Mouse (Mus musculus) adrenal gland, postnatal 4 days (tissue): ENCODE measurements around the gene Bphl. TPM values are rescaled to one million over a fixed set of nuclear protein-coding genes. Genes with fewer than 3 reads are reported as not detected.
"Not testable (repeated sequence)": the region's sequence is repeated elsewhere in the genome, so short reads cannot be mapped to it uniquely, and the experiment has no call there.

Source experiments
- DNase-seq, 2 experiments: peaks; one replicate each; pipeline ENCODE4 v3.0.0; 2021 to 2022; ENCODE audit warnings: low spot score in 2 of 2, mixed read lengths in 2 of 2
- total RNA-seq, 2 experiments: library from RNA; stranded (reverse); gene quantifications; 2 replicates each; pipeline ENCODE4 v1.2.3; 2021

The Bphl gene
- total RNA-seq, 2 experiments from 2014 or later, result 86.7 to 92.3 TPM

GRCm38 (mm10) chr13:34050479-34050878 lies 13.1 kb downstream of the Bphl start:
- no peak for DNase-seq

DNA sequence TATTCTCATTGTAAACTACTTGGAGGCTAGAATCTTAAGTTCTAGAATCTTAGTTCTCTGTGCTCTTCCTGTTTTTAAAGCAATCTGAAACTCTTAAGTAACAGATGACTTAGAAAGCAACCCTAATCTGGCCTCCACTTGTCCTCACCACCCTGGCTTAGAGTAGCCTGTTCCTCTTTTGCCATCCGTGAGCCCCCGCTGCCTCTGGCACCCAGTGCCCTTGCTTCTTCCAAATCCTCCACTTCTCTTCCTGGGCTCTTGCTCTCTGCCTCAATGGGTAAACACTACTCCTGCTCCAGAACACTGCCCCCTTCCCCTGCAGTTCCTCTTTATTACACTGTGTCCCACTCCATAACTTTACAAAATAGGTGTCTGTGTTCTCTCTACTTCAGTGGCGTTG lies 14.3 kb downstream of the Bphl start:
- DNase-seq, result no peak

DNA sequence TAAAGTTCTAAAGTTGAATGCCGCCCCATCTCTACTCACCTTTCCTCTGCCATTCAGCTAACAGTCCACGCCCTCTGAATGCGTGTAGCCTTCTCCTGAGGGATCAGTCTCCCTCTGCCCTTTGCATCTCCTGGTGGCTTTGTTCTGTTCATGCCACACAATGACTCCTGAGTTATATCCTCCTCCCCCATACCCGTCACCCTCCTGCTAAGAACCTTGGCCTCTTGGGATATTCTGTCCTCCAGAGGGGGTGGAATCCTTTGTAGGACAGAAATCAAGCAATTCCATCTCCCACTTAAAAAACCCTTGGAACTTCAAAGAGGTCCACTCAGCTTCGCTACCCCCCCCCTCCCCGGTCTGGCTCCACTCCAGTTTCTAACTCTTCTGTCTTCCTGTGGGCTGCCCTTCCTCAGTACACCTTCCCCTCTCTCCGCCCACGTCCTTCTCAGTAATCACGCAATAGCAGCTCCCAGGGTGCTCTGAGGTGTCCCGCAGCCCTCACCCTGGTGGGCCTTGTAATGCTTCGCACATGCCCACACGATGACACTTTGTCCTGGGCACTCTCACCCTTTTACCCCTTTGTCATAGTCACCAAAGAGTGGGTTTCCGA lies 16.4 kb downstream of the Bphl start:
- DNase-seq, result no peak

GRCm38 (mm10) chr13:34054391-34054790 lies 17.0 kb downstream of the Bphl start:
- no peak for DNase-seq

DNA sequence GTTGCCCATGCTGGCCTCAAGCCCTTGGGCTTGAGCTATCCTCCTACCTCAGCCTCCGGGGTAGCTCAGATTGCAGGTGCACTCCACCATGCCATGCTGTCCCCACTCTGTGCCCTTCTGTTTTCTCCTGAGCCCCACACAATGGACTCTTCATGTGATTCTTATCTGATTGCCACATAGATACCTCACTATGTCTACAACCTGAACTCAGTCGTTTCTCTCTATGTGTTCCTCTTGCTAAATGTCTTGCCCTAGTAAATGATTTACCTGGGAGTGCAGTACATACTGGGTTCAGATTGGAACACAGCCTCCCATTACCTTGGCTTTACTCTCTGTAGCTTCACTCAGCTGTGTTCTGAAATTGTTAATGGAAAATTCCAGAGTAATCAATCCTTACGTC lies 17.6 kb downstream of the Bphl start:
- no peak for DNase-seq

GRCm38 (mm10) chr13:34057252-34057651 lies 19.9 kb downstream of the Bphl start:
- no peak for DNase-seq

- no peak for DNase-seq
Observed at GRCm38 (mm10) chr13:34060061-34060460, 22.7 kb downstream of the Bphl start.

- DNase-seq, result no peak
Observed at GRCm38 (mm10) chr13:34062466-34062865, 25.1 kb downstream of the Bphl start.

DNA sequence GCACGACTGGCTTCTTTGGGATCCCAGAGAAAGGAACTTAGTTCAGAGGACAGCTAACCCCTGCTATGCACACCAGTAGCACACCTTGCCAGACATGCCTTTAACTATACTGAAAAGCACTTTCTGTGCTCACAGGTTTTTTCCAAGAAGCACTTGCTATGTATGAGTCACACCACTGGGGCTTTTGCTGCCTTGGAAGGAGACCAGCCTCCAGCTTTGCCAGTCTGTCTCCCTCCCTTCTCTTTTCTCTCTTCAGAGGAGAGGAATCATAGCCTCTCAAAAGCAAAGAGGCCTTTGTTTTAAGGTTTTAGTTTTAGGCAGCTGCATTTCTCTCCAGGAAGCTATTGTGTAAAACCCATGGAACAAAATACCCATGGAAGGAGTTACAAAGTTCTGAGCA lies 29.0 kb downstream of the Bphl start:
- no peak for DNase-seq

- no peak for DNase-seq
Observed at GRCm38 (mm10) chr13:34070296-34070695, 32.9 kb downstream of the Bphl start.

GRCm38 (mm10) chr13:34071836-34072235 lies 34.4 kb downstream of the Bphl start:
- DNase-seq, result no peak

DNA sequence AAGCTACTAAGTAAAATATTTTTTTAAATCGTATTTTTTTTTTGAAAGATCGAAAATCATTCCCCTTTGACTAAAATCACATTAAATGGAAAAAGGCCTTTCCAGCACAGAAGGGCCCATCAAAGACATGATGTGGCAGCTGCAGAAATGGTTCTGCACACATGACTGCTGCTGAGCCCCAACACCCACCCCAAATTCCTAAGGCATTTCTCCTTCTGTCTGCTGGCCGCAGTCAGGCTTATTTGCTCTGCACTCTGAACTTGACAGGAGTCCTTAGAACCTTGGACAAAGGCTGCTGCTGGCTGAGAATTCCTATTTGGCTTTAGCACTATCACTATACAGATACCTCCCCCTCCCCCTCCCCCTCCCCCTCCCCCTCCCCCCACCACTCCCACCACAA lies 35.5 kb downstream of the Bphl start:
- DNase-seq, result no peak

- not testable (repeated sequence) for DNase-seq
Observed at GRCm38 (mm10) chr13:34074441-34074840, 37.0 kb downstream of the Bphl start.

- DNase-seq, result not testable (repeated sequence)
Observed at GRCm38 (mm10) chr13:34075893-34076292, 38.5 kb downstream of the Bphl start.

DNA sequence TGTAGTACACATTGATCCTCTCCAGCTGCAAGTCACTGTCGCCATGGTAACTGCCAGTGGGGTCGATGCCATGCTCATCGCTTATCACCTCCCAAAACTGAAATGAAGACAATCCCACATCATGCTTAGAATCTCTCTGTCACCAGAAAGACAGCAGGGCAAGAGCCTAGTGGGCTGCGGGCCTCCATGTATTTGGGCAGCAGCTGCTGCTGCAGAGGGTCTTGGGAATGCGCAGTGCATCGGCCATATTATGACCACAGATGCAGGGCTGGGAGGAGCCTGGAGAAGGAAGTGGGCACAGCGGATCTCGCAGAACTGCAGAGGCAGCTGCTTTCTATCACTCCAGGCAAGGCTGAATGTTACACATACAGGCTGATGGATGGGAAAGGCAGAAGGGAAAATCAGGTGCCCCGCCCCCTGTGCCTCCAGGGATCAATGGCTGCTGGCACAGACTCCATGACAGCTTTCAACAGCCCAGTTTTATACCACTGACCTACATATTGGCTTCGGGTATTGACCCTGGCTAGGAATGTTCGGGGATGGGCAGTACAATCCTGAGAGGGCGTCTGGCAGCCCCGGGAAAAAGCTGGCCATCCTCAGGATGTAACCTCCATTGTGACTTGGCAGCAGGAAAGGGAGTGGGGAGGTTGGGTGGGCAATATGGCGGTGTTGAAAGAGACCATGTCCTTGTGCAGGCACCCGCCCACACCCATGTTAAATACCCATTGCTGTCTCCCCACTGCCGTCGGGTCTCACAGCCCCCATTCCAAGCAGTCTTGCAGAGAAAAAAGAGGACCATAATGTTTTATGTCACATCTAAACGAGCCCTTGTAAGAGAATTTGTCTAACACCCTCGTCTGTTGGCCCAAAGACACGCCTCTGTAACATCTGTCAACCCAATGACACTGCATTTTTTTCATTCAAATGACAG lies 39.4 kb downstream of the Bphl start:
- DNase-seq, result no peak

GRCm38 (mm10) chr13:34077492-34078271 lies 40.3 kb downstream of the Bphl start, which contains the start of gene Tubb2a:
Gene Tubb2a, minus strand, starts transcription at chr13:34078007.
- peak; percentile 75 to 85 for DNase-seq

- no peak for DNase-seq
Observed at GRCm38 (mm10) chr13:34078500-34079280, 41.3 kb downstream of the Bphl start.

- DNase-seq, result no peak
Observed at GRCm38 (mm10) chr13:34079801-34080200, 42.4 kb downstream of the Bphl start.

DNA sequence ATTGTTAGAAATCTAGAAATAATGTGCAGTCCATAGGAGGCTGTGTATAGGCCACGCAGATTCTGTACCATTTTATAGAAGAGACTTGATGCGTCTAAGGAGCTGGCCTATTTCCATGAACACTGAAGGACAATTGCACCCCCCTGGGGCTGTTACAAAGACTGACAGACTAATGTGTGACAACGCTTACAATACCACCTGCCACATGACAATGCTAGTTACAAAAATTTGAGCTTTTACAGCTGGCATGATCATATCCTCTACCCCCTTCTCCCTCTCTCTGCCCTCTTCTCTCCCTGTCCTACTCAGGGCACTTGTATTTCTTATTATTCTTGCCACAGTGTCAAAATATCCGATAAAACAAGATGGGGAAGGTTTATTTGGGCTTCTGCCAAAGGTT lies 44.5 kb downstream of the Bphl start:
- no peak for DNase-seq

DNA sequence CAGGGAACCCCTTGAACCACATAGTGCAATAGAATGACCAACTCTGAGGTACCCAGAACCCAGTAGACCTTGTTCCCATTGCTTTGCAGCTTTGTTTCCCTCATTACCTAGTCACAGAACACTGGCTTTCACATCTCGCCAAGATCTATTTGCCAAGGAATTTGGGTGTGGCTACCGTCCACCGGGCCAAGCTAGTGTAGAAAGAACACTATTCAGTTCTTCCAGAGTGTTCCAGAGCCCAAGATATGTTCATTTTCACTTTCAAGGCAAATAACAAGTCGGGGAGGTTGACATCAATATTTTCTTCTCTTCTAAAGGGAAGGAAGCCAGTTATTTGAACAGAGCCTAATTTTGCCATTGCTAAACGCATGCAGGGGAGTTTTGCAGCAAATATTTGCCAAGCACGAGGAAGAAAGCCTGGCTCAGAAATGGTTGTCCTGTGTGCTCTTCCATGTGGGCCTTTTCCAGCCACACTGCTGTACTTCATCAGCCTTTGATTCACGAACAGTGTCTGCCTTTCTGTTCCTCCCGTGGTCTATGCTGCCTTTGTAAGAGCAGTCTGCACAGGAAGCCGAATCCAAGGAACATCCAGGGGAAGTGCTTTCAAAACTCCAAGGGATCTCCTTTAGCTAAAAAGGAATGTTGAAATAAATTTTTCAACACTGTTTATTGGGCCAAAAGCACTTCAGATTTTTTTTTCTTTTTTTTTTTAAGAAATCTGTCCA lies 46.8 kb downstream of the Bphl start:
- DNase-seq, result no peak
